Mouse (Mus musculus) urinary bladder, postnatal 4 days (tissue): ENCODE measurements around the gene Adh6b.

ENCODE experiments used
- DNase-seq, 2 experiments: peaks; one replicate each; pipeline ENCODE4 v3.0.0; 2021 to 2022; ENCODE audit warnings: low spot score in 2 of 2

Adh6b gene

GRCm38 (mm10) chr3:138341471-138341870 is at the start of gene Adh6b:
Gene Adh6b (plus strand): TSS chr3:138341775.
- no peak for DNase-seq

GRCm38 (mm10) chr3:138293298-138293895 is 48.2 kb upstream of the Adh6b start:
- no peak for DNase-seq

- no peak for DNase-seq
Observed at GRCm38 (mm10) chr3:138300130-138300529, 41.4 kb upstream of the Adh6b start.

- no peak for DNase-seq
Observed at GRCm38 (mm10) chr3:138302676-138303075, 38.9 kb upstream of the Adh6b start.

GRCm38 (mm10) chr3:138303771-138304488 is 37.6 kb upstream of the Adh6b start:
- no peak for DNase-seq

GRCm38 (mm10) chr3:138304489-138304871 is 37.1 kb upstream of the Adh6b start:
- DNase-seq, result no peak

- no peak for DNase-seq
Observed at GRCm38 (mm10) chr3:138305486-138306289, 35.9 kb upstream of the Adh6b start.

GRCm38 (mm10) chr3:138306290-138306683 is 35.3 kb upstream of the Adh6b start:
- no peak for DNase-seq

GRCm38 (mm10) chr3:138309910-138310309 is 31.7 kb upstream of the Adh6b start:
- DNase-seq, result no peak

- no peak for DNase-seq
Observed at GRCm38 (mm10) chr3:138311015-138311414, 30.6 kb upstream of the Adh6b start.

- DNase-seq, result no peak
Observed at GRCm38 (mm10) chr3:138312965-138313364, 28.6 kb upstream of the Adh6b start, which contains the start of gene Adh6a. Gene Adh6a (plus strand): TSS chr3:138313286.

GRCm38 (mm10) chr3:138316908-138317472 is 24.6 kb upstream of the Adh6b start:
- no peak for DNase-seq

GRCm38 (mm10) chr3:138325001-138325400 is 16.6 kb upstream of the Adh6b start:
- no peak for DNase-seq

- DNase-seq, result no peak
Observed at GRCm38 (mm10) chr3:138325466-138325865, 16.1 kb upstream of the Adh6b start.

GRCm38 (mm10) chr3:138333910-138334309 is 7.7 kb upstream of the Adh6b start:
- no peak for DNase-seq

GRCm38 (mm10) chr3:138334320-138334719 is 7.3 kb upstream of the Adh6b start:
- no peak for DNase-seq

GRCm38 (mm10) chr3:138335566-138335965 is 6.0 kb upstream of the Adh6b start:
- DNase-seq, result no peak

- DNase-seq, result no peak
Observed at GRCm38 (mm10) chr3:138336104-138336754, 5.3 kb upstream of the Adh6b start.

- DNase-seq, result no peak
Observed at GRCm38 (mm10) chr3:138347041-138347440, 5.5 kb downstream of the Adh6b start.

- no peak for DNase-seq
Observed at GRCm38 (mm10) chr3:138352012-138352809, 10.6 kb downstream of the Adh6b start.

- no peak for DNase-seq
Observed at GRCm38 (mm10) chr3:138358856-138359255, 17.3 kb downstream of the Adh6b start.
